Mouse (Mus musculus) lung, adult 2 months (tissue): ENCODE data around the gene Dnah5.

Experiments used
- CTCF ChIP-seq: fragments of 200-500 bp; IDR thresholded peaks from 2 replicates; pipeline ENCODE4 v1.5.1; 2011; ENCODE audit warnings: mild to moderate bottlenecking, low read length, control low read depth; ENCODE audit not compliant: insufficient read depth
- POLR2A ChIP-seq: fragments of 200-500 bp; IDR thresholded peaks from 2 replicates; pipeline ENCODE4 v1.6.1; 2011; ENCODE audit warnings: low read depth, mild to moderate bottlenecking, control low read depth, low read length, borderline replicate concordance; ENCODE audit errors: extremely low read depth

DNA sequence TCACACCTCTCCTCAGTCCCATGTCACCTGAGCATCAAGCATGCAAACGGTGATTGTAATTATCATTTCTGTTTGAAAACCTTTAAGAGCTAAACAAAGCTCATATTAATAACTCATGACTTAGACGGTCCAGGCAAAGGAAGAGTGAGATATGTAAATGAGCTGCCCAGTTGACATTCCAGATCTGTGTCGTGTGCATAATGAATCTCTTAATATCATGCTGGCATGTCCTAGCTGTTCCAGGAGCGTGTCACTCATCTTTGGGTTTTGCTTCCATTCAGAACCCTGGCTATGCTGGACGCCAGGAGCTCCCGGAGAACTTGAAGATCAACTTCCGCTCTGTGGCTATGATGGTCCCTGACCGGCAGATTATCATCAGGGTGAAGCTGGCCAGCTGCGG is 123.9 kb downstream of the Dnah5 start:
- TF ChIP-seq CTCF (no peak), POLR2A (no peak)
